Mouse (Mus musculus): Measurements from ENCODE around the gene Acsl5. TPM values are rescaled to one million over a fixed set of nuclear protein-coding genes. Genes with fewer than 3 reads are reported as not detected.

Gene Acsl5
- not detected in 2 replicates for polyA plus RNA-seq (2012; ENCODE audit: insufficient read depth, insufficient read length, low replicate concordance, missing spikeins)

DNA sequence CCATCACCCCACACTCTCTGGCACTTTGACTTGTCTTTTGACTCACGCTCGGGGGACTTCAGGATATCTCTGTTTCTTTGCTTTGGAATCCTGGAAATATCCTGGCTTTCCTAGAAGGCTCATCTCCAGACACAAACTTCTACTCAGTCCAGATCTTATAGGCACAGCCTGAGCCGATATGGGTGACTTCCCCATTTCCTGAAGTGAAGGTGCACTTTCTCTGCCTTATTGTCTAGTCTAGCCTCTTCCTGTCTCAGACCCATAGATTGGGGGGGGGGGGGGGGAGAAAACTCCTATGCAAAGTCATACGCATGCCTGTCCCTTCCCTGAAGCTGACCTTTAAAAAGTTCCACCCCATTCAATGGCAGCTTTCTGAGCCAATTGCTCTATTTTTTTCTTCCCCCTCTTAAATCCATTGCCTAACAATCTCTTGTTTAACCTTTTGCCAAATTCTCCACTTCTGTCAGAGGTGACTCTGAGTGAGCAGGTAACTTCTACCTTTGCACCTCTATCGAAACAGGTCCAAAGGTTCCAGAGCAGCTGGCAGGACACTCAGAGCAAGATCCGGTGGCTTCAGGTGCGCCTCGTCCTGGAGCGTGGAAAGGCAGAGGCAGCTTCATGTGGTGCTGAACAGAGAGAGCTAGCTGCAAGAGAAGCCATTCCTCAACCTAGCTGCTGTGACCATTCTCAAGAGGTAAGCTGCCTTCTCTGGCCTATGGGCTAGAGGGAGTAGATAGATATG, at the start of gene Acsl5:
Gene Acsl5, plus strand, starts transcription at position 556 of the 742 bp plus-strand sequence.
- Histone ChIP-seq H3K4me1 (ENCODE audit: control insufficient read depth, insufficient read depth, low read length) (peaks cover 11% of the 10 kb centered on the region; the same call in 1 of the 2 replicates), H3K4me3 (ENCODE audit: insufficient read depth, low read depth, low read length) (no peak within 1 kb of the TSS), H3K27ac (ENCODE audit: insufficient read depth, low read depth, low read length) (no peak within 1 kb of the TSS)
- 96% methylated on average over 9 of the region's 9 CpGs for WGBS
- TF ChIP-seq POLR2A (IDR thresholded peaks at IDR 0.05; ENCODE audit: insufficient read depth, low read depth, low read length) (no peak), CTCF (IDR thresholded peaks at IDR 0.05; ENCODE audit: insufficient read depth, low read depth, low read length) (no peak)

DNA sequence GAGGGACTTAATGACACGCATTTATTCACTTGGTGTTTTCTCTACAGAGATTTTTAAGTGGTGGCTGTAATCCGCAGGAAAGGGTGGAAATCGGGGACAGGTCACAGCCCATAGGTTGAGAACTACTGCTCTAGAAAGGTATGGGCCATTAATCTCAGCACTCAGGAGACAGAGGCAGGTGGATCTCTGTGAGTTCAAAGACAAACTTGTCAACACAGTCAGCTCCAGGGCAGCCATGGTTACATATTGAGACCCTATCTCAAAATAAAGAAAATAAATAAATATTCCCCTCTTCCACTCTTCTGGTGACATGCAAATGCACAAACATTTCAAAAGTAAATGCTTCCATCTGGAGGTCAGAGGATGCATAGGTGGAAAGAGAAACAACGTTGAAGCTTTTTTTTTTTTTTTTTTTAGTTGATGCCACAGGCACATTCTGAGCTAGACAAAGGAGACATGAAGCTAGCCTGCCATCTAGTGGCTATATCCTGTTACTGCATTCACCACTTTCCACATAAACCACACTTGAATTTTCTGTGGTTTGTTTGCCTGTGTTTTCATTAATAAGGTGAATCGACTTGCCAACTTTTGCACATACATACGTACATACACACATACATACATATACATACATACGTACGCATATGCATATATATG, 45.1 kb upstream of the Acsl5 start:
- Histone ChIP-seq H3K27ac (ENCODE audit: insufficient read depth, low read depth, low read length) (no peak overlapping the region), H3K4me1 (ENCODE audit: control insufficient read depth, insufficient read depth, low read length) (no peaks in the 10 kb centered on the region), H3K4me3 (ENCODE audit: insufficient read depth, low read depth, low read length) (no peak overlapping the region)
- TF ChIP-seq CTCF (IDR thresholded peaks at IDR 0.05; ENCODE audit: insufficient read depth, low read depth, low read length), result no peak
- TF ChIP-seq POLR2A (IDR thresholded peaks at IDR 0.05; ENCODE audit: insufficient read depth, low read depth, low read length), result no peak
- 38% methylated on average over 8 of the region's 8 CpGs for WGBS

DNA sequence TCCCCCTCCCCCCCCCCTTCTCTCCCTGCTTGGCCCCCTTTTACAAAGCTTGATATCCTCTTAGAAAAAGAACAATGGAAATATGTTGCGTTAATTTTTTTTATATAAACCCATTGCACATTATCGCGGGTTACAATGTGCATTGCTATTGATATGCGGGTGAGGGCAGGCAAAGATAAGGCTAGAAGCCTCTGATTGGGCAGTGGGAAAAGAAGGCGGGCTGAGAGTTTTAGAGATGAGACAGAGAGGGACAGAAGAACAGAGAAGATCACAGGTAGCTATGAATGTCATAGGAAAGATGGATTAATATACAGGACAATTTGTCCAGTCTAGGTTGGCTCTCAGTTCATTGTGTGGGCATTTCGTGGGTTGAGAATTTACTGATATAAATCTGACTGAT, 44.5 kb upstream of the Acsl5 start:
- TF ChIP-seq CTCF (IDR thresholded peaks at IDR 0.05; ENCODE audit: insufficient read depth, low read depth, low read length), result no peak
- no peak for TF ChIP-seq POLR2A (IDR thresholded peaks at IDR 0.05; ENCODE audit: insufficient read depth, low read depth, low read length)
- Histone ChIP-seq H3K4me3 (ENCODE audit: insufficient read depth, low read depth, low read length) (no peak overlapping the region), H3K27ac (ENCODE audit: insufficient read depth, low read depth, low read length) (no peak overlapping the region), H3K4me1 (ENCODE audit: control insufficient read depth, insufficient read depth, low read length) (no peaks in the 10 kb centered on the region)
- 66% methylated on average over 6 of the region's 6 CpGs for WGBS

DNA sequence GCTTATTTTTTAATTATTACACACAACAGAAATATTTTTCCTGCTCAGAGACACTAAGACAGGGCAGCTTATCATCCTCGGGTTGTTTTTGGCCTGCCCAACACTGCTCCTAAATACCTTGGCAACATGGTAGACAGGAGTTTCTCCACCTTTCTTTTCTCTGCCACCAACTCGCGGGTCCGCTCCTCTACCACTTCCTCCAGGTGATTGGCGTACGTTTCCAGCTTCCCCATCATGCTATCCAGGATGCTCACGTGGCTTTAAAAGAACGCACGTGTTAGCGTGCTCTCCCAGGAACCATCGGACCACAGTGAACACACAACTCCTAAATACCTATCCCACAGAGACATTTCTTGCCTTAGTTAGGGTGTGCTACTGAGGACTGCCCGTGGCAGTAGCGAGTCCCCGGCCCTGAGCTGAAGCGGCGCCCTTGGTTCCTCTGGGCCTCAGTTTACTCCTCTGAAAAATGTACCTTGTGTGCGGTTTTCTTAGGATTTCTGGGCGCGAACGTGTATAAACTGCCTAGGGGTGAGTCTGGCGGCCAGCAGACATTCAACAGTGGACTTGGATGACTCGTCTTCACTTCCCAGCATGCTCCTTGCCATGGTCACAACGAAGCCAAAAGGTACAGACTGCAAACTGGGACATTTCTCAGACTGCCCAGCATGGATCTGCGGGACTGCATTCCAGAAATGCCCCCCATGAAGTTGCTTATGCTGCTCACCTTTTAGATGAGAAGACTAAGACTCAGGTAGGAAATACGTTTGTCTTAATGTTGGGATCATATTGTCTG, 43.8 kb upstream of the Acsl5 start:
- 73% methylated on average over 25 of the region's 25 CpGs for WGBS
- Histone ChIP-seq H3K4me3 (ENCODE audit: insufficient read depth, low read depth, low read length) (no peak overlapping the region), H3K27ac (ENCODE audit: insufficient read depth, low read depth, low read length) (no peak overlapping the region), H3K4me1 (ENCODE audit: control insufficient read depth, insufficient read depth, low read length) (no peaks in the 10 kb centered on the region)
- TF ChIP-seq CTCF (IDR thresholded peaks at IDR 0.05; ENCODE audit: insufficient read depth, low read depth, low read length) (no peak), POLR2A (IDR thresholded peaks at IDR 0.05; ENCODE audit: insufficient read depth, low read depth, low read length) (no peak)

DNA sequence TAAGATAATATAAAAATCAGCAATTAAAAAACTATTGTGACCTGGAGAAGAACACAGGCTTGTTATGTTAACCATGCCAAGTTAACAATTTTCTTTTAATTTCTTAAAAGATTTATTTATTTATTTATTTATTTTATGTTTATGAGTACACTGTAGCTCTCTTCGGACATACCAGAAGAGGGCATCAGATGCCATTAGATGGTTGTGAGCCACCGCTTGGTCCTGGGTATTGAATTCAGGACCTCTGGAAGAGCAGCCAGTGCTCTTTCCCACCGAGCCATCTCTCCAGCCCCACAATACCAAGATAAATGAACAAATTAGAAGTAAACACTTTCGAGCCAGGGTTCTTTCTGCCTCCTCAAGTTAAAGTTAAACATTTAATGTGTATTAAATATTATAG, 43.1 kb upstream of the Acsl5 start:
- Histone ChIP-seq H3K4me3 (ENCODE audit: insufficient read depth, low read depth, low read length) (no peak overlapping the region), H3K4me1 (ENCODE audit: control insufficient read depth, insufficient read depth, low read length) (peaks cover 4% of the 10 kb centered on the region; the same call in 1 of the 2 replicates), H3K27ac (ENCODE audit: insufficient read depth, low read depth, low read length) (no peak overlapping the region)
- no peak for TF ChIP-seq POLR2A (IDR thresholded peaks at IDR 0.05; ENCODE audit: insufficient read depth, low read depth, low read length)
- TF ChIP-seq CTCF (IDR thresholded peaks at IDR 0.05; ENCODE audit: insufficient read depth, low read depth, low read length), result no peak
- WGBS, result 74% methylated on average over 4 of the region's 4 CpGs

DNA sequence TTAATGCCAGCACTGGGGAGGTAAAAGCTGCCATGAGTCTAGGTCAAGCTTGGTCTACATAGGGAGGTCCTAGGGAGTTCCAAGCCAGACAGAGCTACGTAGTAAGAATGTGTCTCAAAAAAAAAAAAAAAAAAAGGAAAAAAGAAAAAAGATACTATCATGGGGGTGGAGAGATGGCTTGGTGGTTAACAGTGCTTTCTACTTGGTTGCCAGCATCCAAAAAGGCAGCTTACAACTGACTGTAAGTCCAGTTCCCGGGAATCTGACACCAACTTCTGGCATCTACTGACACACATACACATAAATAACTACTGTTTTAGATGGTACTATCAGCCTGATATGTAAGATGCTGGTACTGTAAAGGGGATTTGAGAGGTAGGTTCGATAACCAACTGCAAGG, 42.7 kb upstream of the Acsl5 start:
- WGBS, result 89% methylated on average over 3 of the region's 3 CpGs
- TF ChIP-seq POLR2A (IDR thresholded peaks at IDR 0.05; ENCODE audit: insufficient read depth, low read depth, low read length) (no peak), CTCF (IDR thresholded peaks at IDR 0.05; ENCODE audit: insufficient read depth, low read depth, low read length) (no peak)

DNA sequence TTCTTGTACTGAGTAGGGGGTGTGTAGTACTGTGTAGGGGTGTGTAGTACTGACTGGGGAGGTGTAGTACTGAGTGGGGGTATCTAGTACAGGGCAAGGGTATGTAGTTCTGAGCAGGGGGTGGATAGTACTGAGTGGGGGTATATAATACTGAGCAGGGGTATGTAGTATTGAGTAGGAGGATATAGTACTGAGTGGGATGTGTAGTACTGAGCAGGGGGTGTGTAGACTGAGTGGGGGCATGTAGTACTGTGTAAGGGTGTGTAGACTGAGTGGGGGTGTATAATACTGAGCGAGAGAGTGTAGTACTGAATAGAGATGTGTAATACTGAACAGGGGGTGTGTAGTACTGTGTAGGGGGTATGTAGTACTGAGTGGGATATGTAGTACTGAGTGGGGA, 40.0 kb upstream of the Acsl5 start:
- H3K4me1 ChIP-seq (ENCODE audit: control insufficient read depth, insufficient read depth, low read length), result peaks cover 16% of the 10 kb centered on the region
- H3K4me3 ChIP-seq (ENCODE audit: insufficient read depth, low read depth, low read length), result no peak overlapping the region
- TF ChIP-seq CTCF (IDR thresholded peaks at IDR 0.05; ENCODE audit: insufficient read depth, low read depth, low read length), result no peak
- TF ChIP-seq POLR2A (IDR thresholded peaks at IDR 0.05; ENCODE audit: insufficient read depth, low read depth, low read length), result no peak
- H3K27ac ChIP-seq (ENCODE audit: insufficient read depth, low read depth, low read length), result no peak overlapping the region
- 86% methylated on average over 1 of the region's 1 CpGs for whole genome bisulfite sequencing

More for the DNA sequence above, 42.7 kb upstream of the Acsl5 start:
- no peak overlapping the region for H3K27ac ChIP-seq (ENCODE audit: insufficient read depth, low read depth, low read length)
- peaks cover 7% of the 10 kb centered on the region; the same call in 1 of the 2 replicates for H3K4me1 ChIP-seq (ENCODE audit: control insufficient read depth, insufficient read depth, low read length)
- H3K4me3 ChIP-seq (ENCODE audit: insufficient read depth, low read depth, low read length), result no peak overlapping the region

DNA sequence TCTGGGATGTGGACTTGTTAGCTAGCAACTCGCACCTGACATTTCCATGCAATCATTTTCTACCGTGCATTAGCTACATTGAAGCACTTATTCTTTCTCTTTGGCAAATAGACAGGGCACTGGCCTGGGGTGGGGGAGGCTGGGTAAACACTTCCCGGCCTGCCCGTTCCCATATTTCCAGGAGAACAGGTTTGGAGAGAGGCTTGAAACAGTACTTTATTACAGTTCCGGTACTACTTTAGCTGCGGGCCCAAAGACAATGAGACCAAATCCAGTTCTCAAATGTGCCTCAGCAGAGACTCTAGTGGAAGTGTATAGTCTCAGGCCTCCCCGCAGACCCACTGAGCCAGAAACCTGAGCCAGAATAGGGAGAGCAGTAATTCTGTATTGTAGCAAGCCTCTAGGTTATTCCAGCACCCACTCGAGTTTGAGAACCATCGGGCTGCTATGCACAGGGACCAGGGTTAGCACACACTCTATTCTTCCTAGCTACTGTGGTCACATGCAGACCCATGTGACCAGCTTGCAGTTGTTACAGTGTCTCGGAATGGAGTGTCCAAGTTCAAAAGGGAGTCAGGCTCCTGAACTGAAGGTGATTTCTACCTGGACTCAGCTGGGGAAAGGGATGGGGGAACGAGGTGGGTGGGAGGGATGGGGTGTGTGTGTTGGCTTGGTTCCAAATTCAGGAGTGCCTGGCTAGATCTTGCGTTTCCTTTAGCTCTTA, 38.0 kb upstream of the Acsl5 start:
- peak overlapping the region; percentile 24; the same call in 1 of the 2 replicates for H3K27ac ChIP-seq (ENCODE audit: insufficient read depth, low read depth, low read length)
- H3K4me1 ChIP-seq (ENCODE audit: control insufficient read depth, insufficient read depth, low read length), result peaks cover 28% of the 10 kb centered on the region
- WGBS, result 57% methylated on average over 12 of the region's 12 CpGs
- H3K4me3 ChIP-seq (ENCODE audit: insufficient read depth, low read depth, low read length), result no peak overlapping the region
- TF ChIP-seq CTCF (IDR thresholded peaks at IDR 0.05; ENCODE audit: insufficient read depth, low read depth, low read length) (no peak), POLR2A (IDR thresholded peaks at IDR 0.05; ENCODE audit: insufficient read depth, low read depth, low read length) (no peak)
